Mouse (Mus musculus): ENCODE measurements around the gene Vipas39. TPM values are rescaled to one million over a fixed set of nuclear protein-coding genes. Genes with fewer than 3 reads are reported as not detected.

Vipas39 gene
- polyA plus RNA-seq, 1 experiment from 2014 or later, result 34.8 TPM

DNA sequence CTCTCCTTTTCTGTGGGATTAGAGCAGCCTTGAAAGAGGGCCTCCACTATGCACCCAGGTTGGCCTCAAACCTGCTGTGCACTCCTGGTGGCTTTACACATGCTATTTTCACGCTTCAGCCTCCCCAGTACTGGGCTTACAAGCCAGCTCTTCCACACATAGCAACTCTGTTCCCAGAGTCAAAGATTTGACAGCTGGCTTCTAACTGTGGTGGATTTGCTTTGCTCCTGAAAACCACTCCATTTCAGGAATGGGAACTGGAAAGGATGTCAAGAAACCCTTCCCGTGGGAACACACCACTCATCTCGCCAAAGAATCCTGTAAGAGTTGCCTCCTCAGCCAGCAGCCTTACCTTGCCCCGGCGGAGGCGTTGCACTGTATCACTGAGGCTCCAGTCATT is 12.2 kb downstream of the Vipas39 start:
- no peak overlapping the region for H3K4me2 ChIP-seq
- no peak overlapping the region for H3K9ac ChIP-seq (ENCODE audit: low read depth, low read length)
- WGBS (ENCODE audit: insufficient replicate concordance), result 90% methylated on average over 6 of the region's 6 CpGs
- no peak for ATAC-seq (replicated peaks; ENCODE audit: insufficient number of reproducible peaks, low FRiP score, low TSS enrichment)
- no peaks in the 10 kb centered on the region for H3K4me1 ChIP-seq (ENCODE audit: control insufficient read depth, insufficient read depth, low read length)
- H3K4me3 ChIP-seq (ENCODE audit: low read depth, low read length), result no peak overlapping the region
- H3K9me3 ChIP-seq (replicated peaks; ENCODE audit: control insufficient read depth, low read length), result no peaks in the 10 kb centered on the region; the same call in 1 of the 2 replicates
- H3K27ac ChIP-seq (ENCODE audit: low read depth, low read length), result no peak overlapping the region
- H3K27me3 ChIP-seq (ENCODE audit: control insufficient read depth, insufficient read depth, low read length), result no peaks in the 10 kb centered on the region
- H3K36me3 ChIP-seq (ENCODE audit: control insufficient read depth, insufficient read depth, low read length), result peaks cover 44% of the 10 kb centered on the region

GRCm38 (mm10) chr12:87250161-87250560 is 15.9 kb downstream of the Vipas39 start:
- Histone ChIP-seq H3K9ac (ENCODE audit: low read depth, low read length) (no peak overlapping the region), H3K4me1 (ENCODE audit: control insufficient read depth, insufficient read depth, low read length) (no peaks in the 10 kb centered on the region), H3K36me3 (ENCODE audit: control insufficient read depth, insufficient read depth, low read length) (peaks cover 35% of the 10 kb centered on the region), H3K27ac (ENCODE audit: low read depth, low read length) (no peak overlapping the region), H3K27me3 (ENCODE audit: control insufficient read depth, insufficient read depth, low read length) (no peaks in the 10 kb centered on the region), H3K4me2 (no peak overlapping the region), H3K9me3 (replicated peaks; ENCODE audit: control insufficient read depth, low read length) (no peaks in the 10 kb centered on the region; the same call in 1 of the 2 replicates), H3K4me3 (ENCODE audit: low read depth, low read length) (no peak overlapping the region)
- no peak for ATAC-seq (replicated peaks; ENCODE audit: insufficient number of reproducible peaks, low FRiP score, low TSS enrichment)
- 89% methylated on average over 6 of the region's 6 CpGs for WGBS (ENCODE audit: insufficient replicate concordance)

DNA sequence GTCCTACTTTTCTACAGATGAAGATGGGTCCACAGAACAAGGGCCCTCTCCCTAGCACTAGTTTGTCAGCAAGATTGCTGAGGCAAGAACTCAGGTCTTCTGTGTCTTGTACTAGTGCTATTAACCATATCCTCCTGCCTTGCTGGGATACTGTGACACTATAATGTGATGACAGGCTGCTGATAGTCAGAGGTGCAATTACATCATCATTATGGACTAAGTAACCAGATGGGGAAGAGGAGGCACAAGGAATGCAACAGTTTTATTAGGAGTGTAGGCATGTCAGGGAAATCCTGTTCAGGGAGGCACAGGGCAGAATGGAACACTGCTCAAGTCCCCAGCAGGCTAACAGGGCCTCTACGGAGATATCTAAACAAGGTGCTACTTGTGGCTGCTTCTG is 27.4 kb downstream of the Vipas39 start, which contains the start of gene Noxred1:
Gene Noxred1 (minus strand): TSS at position 101 of the 400 bp plus-strand sequence.
- 72% methylated on average over 1 of the region's 1 CpGs for WGBS (ENCODE audit: insufficient replicate concordance)
- H3K4me3 ChIP-seq (ENCODE audit: low read depth, low read length), result no peak within 1 kb of the TSS
- no peaks in the 10 kb centered on the region for H3K9me3 ChIP-seq (replicated peaks; ENCODE audit: control insufficient read depth, low read length)
- no peak within 1 kb of the TSS for H3K9ac ChIP-seq (ENCODE audit: low read depth, low read length)
- H3K27me3 ChIP-seq (ENCODE audit: control insufficient read depth, insufficient read depth, low read length), result no peaks in the 10 kb centered on the region
- H3K27ac ChIP-seq (ENCODE audit: low read depth, low read length), result no peak within 1 kb of the TSS
- ATAC-seq (replicated peaks; ENCODE audit: insufficient number of reproducible peaks, low FRiP score, low TSS enrichment), result no peak
- no peak within 1 kb of the TSS for H3K4me2 ChIP-seq
- peaks cover 11% of the 10 kb centered on the region for H3K36me3 ChIP-seq (ENCODE audit: control insufficient read depth, insufficient read depth, low read length)
- H3K4me1 ChIP-seq (ENCODE audit: control insufficient read depth, insufficient read depth, low read length), result no peaks in the 10 kb centered on the region

DNA sequence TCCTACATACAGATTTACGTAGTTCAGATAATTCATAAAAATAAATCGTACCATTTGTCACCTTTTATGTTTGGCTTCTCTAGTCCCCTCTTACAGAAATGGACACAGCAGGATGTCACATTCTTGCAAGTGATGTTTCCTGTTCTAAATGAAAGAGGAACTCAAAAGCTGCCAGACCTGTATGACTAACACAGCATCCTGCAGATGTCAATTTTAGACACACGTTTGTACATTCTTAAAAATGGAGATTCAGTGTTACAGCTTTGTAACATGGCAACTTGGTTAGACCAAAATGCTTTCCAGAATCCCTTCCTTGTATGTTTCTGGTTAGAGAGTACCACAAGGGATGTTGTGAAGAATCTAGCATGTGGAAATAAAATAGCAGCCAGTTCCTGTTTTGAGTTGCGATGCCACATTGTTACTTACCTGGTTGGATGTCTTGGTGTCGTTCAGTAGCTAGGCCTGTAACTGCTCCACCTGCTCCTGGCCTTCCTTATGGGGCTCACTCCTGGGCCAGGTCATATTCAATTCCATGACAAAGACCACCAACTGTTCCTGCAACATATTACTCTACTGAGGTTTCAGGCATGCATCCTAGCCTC is 29.1 kb downstream of the Vipas39 start:
- Histone ChIP-seq H3K4me1 (ENCODE audit: control insufficient read depth, insufficient read depth, low read length) (no peaks in the 10 kb centered on the region), H3K27ac (ENCODE audit: low read depth, low read length) (no peak overlapping the region), H3K9ac (ENCODE audit: low read depth, low read length) (no peak overlapping the region), H3K4me2 (no peak overlapping the region), H3K27me3 (ENCODE audit: control insufficient read depth, insufficient read depth, low read length) (no peaks in the 10 kb centered on the region), H3K4me3 (ENCODE audit: low read depth, low read length) (no peak overlapping the region), H3K36me3 (ENCODE audit: control insufficient read depth, insufficient read depth, low read length) (peaks cover 9% of the 10 kb centered on the region), H3K9me3 (replicated peaks; ENCODE audit: control insufficient read depth, low read length) (no peaks in the 10 kb centered on the region)
- WGBS (ENCODE audit: insufficient replicate concordance), result 86% methylated on average over 5 of the region's 5 CpGs
- no peak for ATAC-seq (replicated peaks; ENCODE audit: insufficient number of reproducible peaks, low FRiP score, low TSS enrichment)

DNA sequence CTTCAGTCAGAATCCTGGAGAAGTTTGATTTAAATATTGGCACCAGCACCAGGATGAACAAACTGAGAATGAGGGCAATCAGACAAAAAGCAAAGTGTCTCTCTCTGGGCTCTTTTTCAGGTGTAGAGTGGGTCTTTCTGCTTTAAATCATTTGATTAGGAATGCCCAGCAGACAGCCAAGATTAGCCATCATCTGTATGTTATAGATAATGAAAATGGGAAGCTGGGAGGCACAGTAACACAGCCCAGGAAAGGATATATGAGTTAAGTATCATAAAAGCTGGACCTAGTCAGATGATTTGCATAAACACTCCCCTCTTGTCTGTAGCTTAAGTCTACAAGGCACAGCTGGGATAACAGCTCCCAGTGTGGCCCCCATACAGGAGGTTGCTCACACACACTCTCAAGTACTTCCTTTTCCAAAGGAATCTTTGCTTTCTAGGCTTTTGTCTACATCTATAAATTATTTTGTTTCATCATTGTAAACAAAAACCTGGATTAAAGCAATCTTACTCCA is 35.6 kb downstream of the Vipas39 start:
- H3K9ac ChIP-seq (ENCODE audit: low read depth, low read length), result no peak overlapping the region
- no peak for ATAC-seq (replicated peaks; ENCODE audit: insufficient number of reproducible peaks, low FRiP score, low TSS enrichment)

GRCm38 (mm10) chr12:87229633-87230032 is 36.4 kb downstream of the Vipas39 start:
- no peak overlapping the region for H3K4me2 ChIP-seq
- WGBS (ENCODE audit: insufficient replicate concordance), result 87% methylated on average over 2 of the region's 2 CpGs
- H3K9me3 ChIP-seq (replicated peaks; ENCODE audit: control insufficient read depth, low read length), result no peaks in the 10 kb centered on the region
- H3K4me3 ChIP-seq (ENCODE audit: low read depth, low read length), result no peak overlapping the region
- H3K27me3 ChIP-seq (ENCODE audit: control insufficient read depth, insufficient read depth, low read length), result no peaks in the 10 kb centered on the region
- H3K27ac ChIP-seq (ENCODE audit: low read depth, low read length), result no peak overlapping the region
- ATAC-seq (replicated peaks; ENCODE audit: insufficient number of reproducible peaks, low FRiP score, low TSS enrichment), result no peak
- H3K4me1 ChIP-seq (ENCODE audit: control insufficient read depth, insufficient read depth, low read length), result no peaks in the 10 kb centered on the region
- H3K36me3 ChIP-seq (ENCODE audit: control insufficient read depth, insufficient read depth, low read length), result no peaks in the 10 kb centered on the region
- no peak overlapping the region for H3K9ac ChIP-seq (ENCODE audit: low read depth, low read length)

More for the DNA sequence above, 35.6 kb downstream of the Vipas39 start:
- H3K36me3 ChIP-seq (ENCODE audit: control insufficient read depth, insufficient read depth, low read length), result no peaks in the 10 kb centered on the region
- H3K27me3 ChIP-seq (ENCODE audit: control insufficient read depth, insufficient read depth, low read length), result no peaks in the 10 kb centered on the region
- H3K4me2 ChIP-seq, result no peak overlapping the region
- no peak overlapping the region for H3K4me3 ChIP-seq (ENCODE audit: low read depth, low read length)
- H3K27ac ChIP-seq (ENCODE audit: low read depth, low read length), result no peak overlapping the region
- H3K9me3 ChIP-seq (replicated peaks; ENCODE audit: control insufficient read depth, low read length), result no peaks in the 10 kb centered on the region
- no peaks in the 10 kb centered on the region for H3K4me1 ChIP-seq (ENCODE audit: control insufficient read depth, insufficient read depth, low read length)

- Histone ChIP-seq H3K4me3 (ENCODE audit: low read depth, low read length) (no peak overlapping the region), H3K4me2 (no peak overlapping the region), H3K27ac (ENCODE audit: low read depth, low read length) (no peak overlapping the region), H3K27me3 (ENCODE audit: control insufficient read depth, insufficient read depth, low read length) (no peaks in the 10 kb centered on the region), H3K9me3 (replicated peaks; ENCODE audit: control insufficient read depth, low read length) (no peaks in the 10 kb centered on the region), H3K4me1 (ENCODE audit: control insufficient read depth, insufficient read depth, low read length) (no peaks in the 10 kb centered on the region), H3K9ac (ENCODE audit: low read depth, low read length) (no peak overlapping the region), H3K36me3 (ENCODE audit: control insufficient read depth, insufficient read depth, low read length) (no peaks in the 10 kb centered on the region)
- WGBS (ENCODE audit: insufficient replicate concordance), result 71% methylated on average over 7 of the region's 7 CpGs
- no peak for ATAC-seq (replicated peaks; ENCODE audit: insufficient number of reproducible peaks, low FRiP score, low TSS enrichment)
Measured at GRCm38 (mm10) chr12:87226801-87227200, 39.3 kb downstream of the Vipas39 start.

- Histone ChIP-seq H3K27me3 (ENCODE audit: control insufficient read depth, insufficient read depth, low read length) (no peaks in the 10 kb centered on the region), H3K9ac (ENCODE audit: low read depth, low read length) (no peak overlapping the region), H3K4me3 (ENCODE audit: low read depth, low read length) (no peak overlapping the region), H3K9me3 (replicated peaks; ENCODE audit: control insufficient read depth, low read length) (no peaks in the 10 kb centered on the region), H3K36me3 (ENCODE audit: control insufficient read depth, insufficient read depth, low read length) (no peaks in the 10 kb centered on the region), H3K27ac (ENCODE audit: low read depth, low read length) (no peak overlapping the region), H3K4me2 (peak overlapping the region; percentile 40), H3K4me1 (ENCODE audit: control insufficient read depth, insufficient read depth, low read length) (no peaks in the 10 kb centered on the region)
- 56% methylated on average over 10 of the region's 10 CpGs for WGBS (ENCODE audit: insufficient replicate concordance)
- ATAC-seq (replicated peaks; ENCODE audit: insufficient number of reproducible peaks, low FRiP score, low TSS enrichment), result no peak
Measured at GRCm38 (mm10) chr12:87224950-87225349, 41.1 kb downstream of the Vipas39 start.

DNA sequence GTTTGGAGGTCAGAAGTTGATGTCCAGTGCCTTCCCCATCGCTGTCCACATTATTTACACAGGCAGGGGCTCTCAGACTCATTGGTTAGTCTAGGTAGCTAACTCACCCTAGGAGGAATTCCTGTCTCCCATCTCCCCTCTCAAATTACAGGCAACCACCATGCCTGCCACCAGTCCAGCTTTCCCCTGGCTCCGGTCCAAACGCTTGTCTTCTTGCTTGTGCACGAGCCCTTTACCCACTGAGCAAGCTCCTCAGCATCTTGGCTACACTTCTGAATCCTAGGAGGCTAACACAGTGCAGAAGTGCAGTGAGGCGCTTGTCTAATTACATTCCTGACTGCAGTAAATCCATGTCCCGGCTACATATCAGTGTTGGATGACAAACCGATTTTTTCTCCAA is 46.7 kb downstream of the Vipas39 start:
- Histone ChIP-seq H3K27ac (ENCODE audit: low read depth, low read length) (no peak overlapping the region), H3K4me1 (ENCODE audit: control insufficient read depth, insufficient read depth, low read length) (peaks cover 3% of the 10 kb centered on the region; the same call in 1 of the 2 replicates), H3K9ac (ENCODE audit: low read depth, low read length) (no peak overlapping the region), H3K27me3 (ENCODE audit: control insufficient read depth, insufficient read depth, low read length) (no peaks in the 10 kb centered on the region), H3K36me3 (ENCODE audit: control insufficient read depth, insufficient read depth, low read length) (no peaks in the 10 kb centered on the region), H3K9me3 (replicated peaks; ENCODE audit: control insufficient read depth, low read length) (no peaks in the 10 kb centered on the region), H3K4me3 (ENCODE audit: low read depth, low read length) (no peak overlapping the region), H3K4me2 (no peak overlapping the region)
- no peak for ATAC-seq (replicated peaks; ENCODE audit: insufficient number of reproducible peaks, low FRiP score, low TSS enrichment)
- WGBS (ENCODE audit: insufficient replicate concordance), result 61% methylated on average over 7 of the region's 7 CpGs

Measured in heart, embryonic 11.5 days (tissue).